Mouse (Mus musculus) hindbrain, embryonic 11.5 days (tissue): ENCODE measurements around the gene Slc35e3. TPM values are rescaled to one million over a fixed set of nuclear protein-coding genes. Genes with fewer than 3 reads are reported as not detected.

ENCODE experiments used
- ATAC-seq: fragments of 200-750 bp; cut with Nextera tagmentation; 2 replicates; pipeline ENCODE4 v1.8.0; 2017; ENCODE audit warnings: mild to moderate bottlenecking, moderate TSS enrichment, moderate library complexity; ENCODE audit not compliant: low FRiP score
- DNase-seq: peaks from one replicate; pipeline ENCODE4 v3.0.0-alpha.2; 2015; ENCODE audit warnings: low spot score
- H3K27ac ChIP-seq: fragments of 300-500 bp; sonication (generic); 2 replicates; pipeline ENCODE4 v1.5.1; 2014; ENCODE audit warnings: mild to moderate bottlenecking, low read depth, low read length
- H3K27me3 ChIP-seq: fragments of 300-500 bp; sonication (generic); 2 replicates; pipeline ENCODE4 v1.6.1; 2014; ENCODE audit warnings: mild to moderate bottlenecking, low read length, moderate library complexity, mixed read lengths; ENCODE audit not compliant: control insufficient read depth, insufficient read depth
- H3K36me3 ChIP-seq: fragments of 300-500 bp; sonication (generic); 2 replicates; pipeline ENCODE4 v1.6.1; 2014; ENCODE audit warnings: mild to moderate bottlenecking, low read length, moderate library complexity, mixed read lengths; ENCODE audit not compliant: control insufficient read depth, insufficient read depth
- H3K4me1 ChIP-seq: fragments of 300-500 bp; sonication (generic); replicated peaks from 2 replicates; pipeline ENCODE4 v1.6.1; 2014; ENCODE audit warnings: low read length, mixed read lengths; ENCODE audit not compliant: control insufficient read depth, insufficient read depth
- H3K4me2 ChIP-seq: fragments of 300-500 bp; sonication (generic); replicated peaks from 2 replicates; pipeline ENCODE4 v1.6.1; 2014; ENCODE audit warnings: mild to moderate bottlenecking, low read depth, low read length
- H3K4me3 ChIP-seq: fragments of 300-500 bp; sonication (generic); 2 replicates; pipeline ENCODE4 v1.5.1; 2014; ENCODE audit warnings: low read depth, low read length
- H3K9ac ChIP-seq: fragments of 300-500 bp; sonication (generic); 2 replicates; pipeline ENCODE4 v1.6.1; 2014; ENCODE audit warnings: low read depth, low read length
- H3K9me3 ChIP-seq: fragments of 300-500 bp; sonication (generic); 2 replicates; pipeline ENCODE4 v1.6.1; 2016; ENCODE audit warnings: low read length; ENCODE audit not compliant: control insufficient read depth
- WGBS: fragments of 180-500 bp; shearing (Covaris S2); extraction: QIAGEN DNeasy Blood & Tissue Kit; methylation state at CpG from one replicate; pipeline ENCODE4 v1.1.7; 2014; 5-methylcytosine and 5-hydroxymethylcytosine counted together
- polyA plus RNA-seq: library from polyadenylated mRNA; unstranded; fragments of >200 nt; fragmentation: Nextera tagmentation; extraction: Ambion mirVana; gene quantifications from 2 replicates; pipeline ENCODE4 v1.2.1, GENCODE M21; 2014

Slc35e3 gene
- polyA plus RNA-seq: 18.2 and 20.3 TPM in 2 replicates

DNA sequence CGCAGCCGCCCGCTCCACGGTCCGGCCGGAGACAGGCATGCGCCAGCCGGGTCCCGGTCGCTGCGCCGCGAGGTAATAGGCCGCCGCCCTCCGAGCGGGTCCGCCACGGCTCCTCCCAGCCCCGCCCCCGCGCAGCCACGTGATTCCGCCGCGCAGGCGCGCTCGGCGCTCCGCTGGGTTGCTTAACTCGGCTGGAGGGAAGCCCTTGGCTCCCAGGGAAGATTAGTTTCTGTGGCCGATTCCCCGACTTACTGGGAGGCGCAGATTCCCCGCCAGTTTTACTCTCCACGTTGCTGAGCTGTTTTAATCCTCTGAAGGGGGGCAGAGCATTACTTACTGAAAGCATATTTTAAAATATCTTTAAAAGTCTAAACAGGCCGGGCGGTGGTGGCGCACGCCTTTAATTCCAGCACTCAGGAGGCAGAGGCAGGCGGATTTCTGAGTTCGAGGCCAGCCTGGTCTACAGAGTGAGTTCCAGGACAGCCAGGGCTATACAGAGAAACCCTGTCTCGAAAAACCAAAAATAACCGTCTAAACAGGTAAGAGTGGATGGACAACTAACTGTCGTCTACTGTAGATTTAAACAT lies at the start of gene Slc35e3:
Gene Slc35e3, minus strand, starts transcription at position 69 of the 587 bp plus-strand sequence.
- Histone ChIP-seq H3K4me1 (no peaks in the 10 kb centered on the region), H3K27ac (no peak within 1 kb of the TSS), H3K9me3 (no peaks in the 10 kb centered on the region), H3K36me3 (peaks cover 4% of the 10 kb centered on the region; the same call in 1 of the 2 replicates), H3K4me3 (peak within 1 kb of the TSS; percentile 50), H3K4me2 (peak within 1 kb of the TSS; percentile 88), H3K9ac (peak within 1 kb of the TSS; percentile 52), H3K27me3 (no peaks in the 10 kb centered on the region)
- ATAC-seq: peak; percentile 98
- peak; percentile 97 for DNase-seq
- 20% methylated on average over 29 of the region's 46 CpGs for WGBS

DNA sequence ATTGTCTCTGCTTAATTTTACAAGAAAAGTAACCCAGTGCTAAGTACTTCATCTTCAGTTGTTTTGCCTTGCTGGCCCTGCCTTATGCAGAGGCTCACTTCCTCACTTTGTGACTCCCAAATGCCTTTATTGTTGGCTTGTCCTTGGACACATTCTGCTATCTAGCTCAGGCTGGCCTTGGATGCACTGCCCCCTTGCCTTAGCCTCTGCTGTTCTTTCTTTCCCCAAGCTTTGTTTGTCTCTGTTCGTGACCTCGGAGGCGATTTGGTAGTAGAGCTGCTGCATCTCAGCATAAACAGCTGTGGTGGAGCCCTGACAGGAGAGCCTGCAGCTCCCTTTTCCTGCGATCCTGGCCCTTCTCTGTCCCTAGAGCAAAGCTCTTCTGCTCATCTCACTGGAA lies 49.0 kb upstream of the Slc35e3 start:
- DNase-seq (no peak), ATAC-seq (no peak)
- Histone ChIP-seq H3K9me3 (no peaks in the 10 kb centered on the region), H3K27ac (no peak overlapping the region), H3K4me1 (no peaks in the 10 kb centered on the region), H3K9ac (no peak overlapping the region), H3K4me3 (no peak overlapping the region), H3K27me3 (no peaks in the 10 kb centered on the region), H3K4me2 (no peak overlapping the region), H3K36me3 (no peaks in the 10 kb centered on the region)
- 79% methylated on average over 4 of the region's 4 CpGs for WGBS

DNA sequence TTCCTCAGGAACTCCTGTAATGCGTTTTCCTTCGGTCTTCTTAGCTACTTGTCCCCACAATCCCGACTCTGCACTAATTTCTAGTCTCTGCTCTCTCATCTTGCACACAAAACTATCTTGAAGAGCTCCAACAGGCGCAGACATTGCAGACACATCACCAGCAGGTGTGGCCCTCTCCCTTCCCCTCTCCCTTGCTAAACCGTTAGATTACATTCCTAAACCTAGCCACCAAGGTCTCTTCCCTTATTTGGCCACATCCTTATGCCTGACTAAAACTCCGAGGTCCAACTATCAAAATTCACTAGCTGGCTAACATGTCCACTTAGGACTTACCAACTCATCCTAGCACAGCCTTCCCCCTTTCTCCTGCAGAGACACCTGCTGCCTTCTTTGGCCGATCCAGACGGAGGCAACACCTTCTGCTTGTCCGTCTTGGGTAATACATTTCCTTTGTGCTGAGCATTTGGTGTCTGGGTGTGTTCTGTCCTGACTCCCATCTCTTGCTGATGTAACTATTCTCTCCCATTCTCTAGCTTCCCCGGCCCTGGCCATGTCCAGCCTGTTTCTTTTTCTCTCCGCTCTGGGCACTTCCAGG lies 47.4 kb upstream of the Slc35e3 start:
- Histone ChIP-seq H3K4me2 (no peak overlapping the region; the same call in 1 of the 2 replicates), H3K9me3 (no peaks in the 10 kb centered on the region), H3K4me1 (no peaks in the 10 kb centered on the region), H3K27ac (no peak overlapping the region), H3K27me3 (no peaks in the 10 kb centered on the region), H3K9ac (no peak overlapping the region), H3K36me3 (no peaks in the 10 kb centered on the region), H3K4me3 (no peak overlapping the region; the same call in 1 of the 2 replicates)
- 81% methylated on average over 11 of the region's 11 CpGs for WGBS
- DNase-seq (no peak), ATAC-seq (no peak)

DNA sequence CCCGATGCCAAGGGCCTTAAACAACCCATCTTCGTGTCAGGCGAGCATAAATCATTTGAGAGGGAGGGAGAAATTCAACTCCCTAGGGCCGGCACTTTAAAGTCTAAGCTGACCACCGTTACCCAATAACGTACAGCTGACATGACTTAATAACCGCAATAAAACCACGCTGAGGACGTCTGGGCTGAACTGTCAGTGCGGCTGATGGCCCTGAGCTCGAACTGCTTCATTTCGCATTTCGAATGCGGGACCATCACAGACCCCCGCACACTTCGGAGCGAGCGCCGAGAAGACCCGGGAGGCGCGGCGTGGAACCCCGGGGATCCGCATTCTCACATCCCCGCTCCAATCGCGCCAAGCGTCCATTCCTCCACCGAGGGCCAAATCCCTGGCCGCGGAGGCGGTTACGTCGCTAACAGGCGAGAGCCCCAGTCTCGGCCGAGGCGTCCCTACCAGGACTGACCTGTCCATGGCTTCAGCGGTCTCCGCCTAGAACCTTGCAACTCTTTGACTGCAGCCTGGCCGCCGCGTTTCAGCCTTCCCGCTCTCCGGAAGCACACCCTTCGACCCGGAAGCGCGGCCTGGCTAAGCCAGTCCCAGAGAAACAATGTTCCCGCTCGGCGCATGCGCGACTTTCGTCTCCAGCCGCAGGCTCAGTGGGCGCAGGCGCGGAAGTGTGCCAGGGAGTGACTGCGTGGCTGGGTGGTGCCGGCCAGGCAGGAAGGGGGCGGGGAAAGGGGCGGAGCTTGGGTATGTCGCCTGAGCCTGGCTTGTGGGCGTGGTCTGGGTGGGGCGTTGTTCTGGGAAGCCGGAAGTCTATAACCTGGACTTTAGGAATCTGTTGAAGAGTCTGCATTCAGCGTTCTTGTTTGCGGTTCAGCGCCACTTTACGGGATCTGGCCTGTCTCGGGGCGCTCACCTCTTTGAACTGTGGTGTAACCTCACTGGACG lies 46.3 kb upstream of the Slc35e3 start, which contains the start of gene Nup107:
Gene Nup107, minus strand, starts transcription at position 565 of the 951 bp plus-strand sequence.
- Histone ChIP-seq H3K4me2 (peak within 1 kb of the TSS; percentile 59), H3K36me3 (no peaks in the 10 kb centered on the region), H3K4me3 (peak within 1 kb of the TSS; percentile 86), H3K27ac (peak within 1 kb of the TSS; percentile 65; the same call in 1 of the 2 replicates), H3K9me3 (no peaks in the 10 kb centered on the region), H3K4me1 (no peaks in the 10 kb centered on the region), H3K9ac (peak within 1 kb of the TSS; percentile 78), H3K27me3 (no peaks in the 10 kb centered on the region)
- DNase-seq (peak; percentile 100), ATAC-seq (peak; percentile 97)
- WGBS: under 1% methylated on average over 75 of the region's 75 CpGs

DNA sequence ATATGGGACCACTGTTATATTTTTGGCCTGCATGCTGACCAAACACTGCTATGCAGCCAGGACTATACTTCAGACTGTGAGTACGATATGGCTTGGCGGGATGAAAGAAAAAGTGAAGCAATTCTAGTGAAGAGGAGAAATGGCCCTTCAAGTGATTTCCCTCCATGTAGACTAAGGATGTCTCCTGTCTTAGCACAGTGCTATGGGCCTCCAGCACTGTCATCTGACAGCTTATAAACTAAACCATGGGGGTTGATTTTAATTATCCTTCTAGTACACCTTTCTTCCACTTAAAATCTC lies 45.0 kb upstream of the Slc35e3 start:
- no peaks in the 10 kb centered on the region for H3K27me3 ChIP-seq
- H3K4me1 ChIP-seq: no peaks in the 10 kb centered on the region
- WGBS: 96% methylated on average over 2 of the region's 2 CpGs
- H3K9me3 ChIP-seq: no peaks in the 10 kb centered on the region
- ATAC-seq (no peak), DNase-seq (no peak)
- no peak overlapping the region for H3K4me3 ChIP-seq
- H3K27ac ChIP-seq: no peak overlapping the region
- H3K36me3 ChIP-seq: peaks cover 5% of the 10 kb centered on the region
- H3K9ac ChIP-seq: no peak overlapping the region
- H3K4me2 ChIP-seq: peak overlapping the region; percentile 5

DNA sequence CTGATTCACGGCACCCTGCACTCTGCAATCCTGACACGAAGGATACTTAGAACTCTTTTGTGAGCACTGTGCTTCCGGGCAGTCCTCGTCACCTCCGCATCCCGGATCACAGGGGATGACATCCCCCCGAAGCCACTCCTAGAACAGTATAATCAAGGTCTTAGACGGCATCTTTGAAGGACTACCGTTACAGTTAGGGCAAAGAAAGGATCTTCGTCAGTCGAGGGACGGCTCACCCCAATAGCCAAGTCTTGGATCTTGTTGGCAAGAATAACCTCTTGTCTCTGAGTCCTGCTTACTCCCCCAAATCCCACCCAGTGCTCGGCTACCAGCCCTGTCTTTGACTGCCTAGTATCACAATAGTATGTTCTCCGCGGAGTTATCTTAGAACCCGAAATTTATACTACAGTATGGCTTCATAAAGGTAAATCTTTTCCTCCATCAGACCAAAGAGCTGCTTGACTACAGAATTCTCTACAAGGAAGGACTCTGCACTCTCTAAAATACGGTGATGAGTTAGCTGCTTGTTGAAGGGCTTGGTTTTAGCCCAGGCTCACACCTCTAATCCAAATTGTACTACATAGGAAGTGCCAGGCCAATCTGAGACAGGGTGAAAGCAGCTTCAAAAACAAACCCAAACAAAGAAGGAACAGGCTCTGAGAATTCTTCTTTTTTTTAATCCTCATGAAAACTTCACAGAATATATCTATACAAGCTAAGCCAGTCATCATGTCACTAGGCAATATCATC lies 44.4 kb upstream of the Slc35e3 start:
- H3K27ac ChIP-seq: no peak overlapping the region
- no peaks in the 10 kb centered on the region for H3K9me3 ChIP-seq
- 93% methylated on average over 17 of the region's 17 CpGs for WGBS
- no peak overlapping the region for H3K4me3 ChIP-seq
- no peaks in the 10 kb centered on the region for H3K4me1 ChIP-seq
- H3K4me2 ChIP-seq: no peak overlapping the region
- no peaks in the 10 kb centered on the region for H3K27me3 ChIP-seq
- ATAC-seq: no peak
- no peak for DNase-seq
- no peak overlapping the region for H3K9ac ChIP-seq
- H3K36me3 ChIP-seq: peaks cover 9% of the 10 kb centered on the region

DNA sequence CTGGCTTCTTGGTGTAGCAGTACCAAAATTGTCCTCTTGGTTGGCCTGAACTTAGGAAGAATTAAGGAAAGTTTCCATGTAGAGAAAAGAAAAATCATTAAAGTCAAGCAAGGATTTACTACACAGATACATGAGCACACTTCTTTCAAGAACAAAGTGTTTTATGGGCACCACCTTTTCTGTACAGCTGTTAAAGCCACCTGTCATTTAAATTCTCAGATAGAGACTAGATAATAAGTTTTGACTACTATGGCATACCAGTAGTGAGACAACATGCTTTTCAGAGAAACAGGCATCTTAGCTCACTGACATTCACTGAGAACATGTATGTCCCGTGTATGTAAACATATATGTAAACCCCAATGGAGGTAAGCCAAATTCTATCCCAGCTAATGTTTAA lies 43.8 kb upstream of the Slc35e3 start:
- Histone ChIP-seq H3K27me3 (no peaks in the 10 kb centered on the region), H3K9ac (no peak overlapping the region), H3K4me3 (no peak overlapping the region), H3K27ac (no peak overlapping the region), H3K9me3 (no peaks in the 10 kb centered on the region), H3K36me3 (peaks cover 10% of the 10 kb centered on the region), H3K4me2 (no peak overlapping the region), H3K4me1 (no peaks in the 10 kb centered on the region)
- WGBS: 82% methylated on average over 1 of the region's 1 CpGs
- DNase-seq (no peak), ATAC-seq (no peak)

DNA sequence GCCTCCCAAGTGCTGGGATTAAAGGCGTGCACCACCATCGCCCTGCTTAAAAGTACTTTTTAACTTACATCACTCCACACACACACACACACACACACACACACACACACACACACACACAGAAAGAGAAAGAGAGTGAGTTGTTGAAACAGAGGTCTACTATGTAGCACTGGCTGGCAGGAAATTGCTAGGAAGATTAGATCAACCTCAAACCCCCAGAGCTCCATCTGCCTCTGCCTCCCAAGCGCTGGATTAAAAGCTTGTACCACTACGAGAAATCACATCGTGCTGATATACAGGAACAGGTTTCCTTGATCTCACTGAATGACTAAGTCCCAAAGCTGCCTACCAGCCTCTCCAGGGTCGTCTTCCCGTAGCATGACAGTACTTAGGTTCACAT lies 38.5 kb upstream of the Slc35e3 start:
- ATAC-seq: no peak
- no peak overlapping the region for H3K27ac ChIP-seq
- peaks cover 16% of the 10 kb centered on the region for H3K36me3 ChIP-seq
- H3K27me3 ChIP-seq: no peaks in the 10 kb centered on the region
- no peak overlapping the region for H3K9ac ChIP-seq
- H3K4me1 ChIP-seq: no peaks in the 10 kb centered on the region
- WGBS: 96% methylated on average over 7 of the region's 7 CpGs
- H3K4me2 ChIP-seq: no peak overlapping the region
- DNase-seq: no peak
- H3K4me3 ChIP-seq: no peak overlapping the region
- H3K9me3 ChIP-seq: no peaks in the 10 kb centered on the region
